Mouse (Mus musculus): ENCODE measurements around the gene Adam8. TPM values are rescaled to one million over a fixed set of nuclear protein-coding genes. Genes with fewer than 3 reads are reported as not detected.

Gene Adam8
- 0.11 TPM for polyA plus RNA-seq (2014; fragmentation: Illumina TruSeq; extraction: RNeasy Lipid Tissue Mini Kit (QIAGEN cat#74804); ENCODE audit: low replicate concordance)

DNA sequence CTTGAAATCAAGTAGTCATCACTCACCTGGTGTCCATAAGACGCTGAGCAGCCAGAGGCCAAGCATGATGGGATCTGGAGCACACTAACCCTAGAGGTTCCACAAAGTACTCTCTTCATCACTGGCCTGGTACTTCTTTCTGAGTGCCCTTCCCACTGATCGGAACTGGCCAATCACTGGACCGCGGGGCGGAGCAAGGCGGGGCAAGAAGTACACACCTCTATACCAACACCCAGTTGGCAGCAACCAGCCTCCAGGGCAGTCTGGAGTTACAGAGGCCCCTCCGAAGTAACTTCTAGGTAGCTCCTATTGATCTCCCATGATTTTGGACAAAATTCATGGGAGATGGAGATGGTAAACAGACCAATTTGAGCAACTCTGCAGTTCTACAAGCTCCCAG lies at the start of gene Adam8:
Gene Adam8, minus strand, starts transcription at position 157 of the 400 bp plus-strand sequence.

DNA sequence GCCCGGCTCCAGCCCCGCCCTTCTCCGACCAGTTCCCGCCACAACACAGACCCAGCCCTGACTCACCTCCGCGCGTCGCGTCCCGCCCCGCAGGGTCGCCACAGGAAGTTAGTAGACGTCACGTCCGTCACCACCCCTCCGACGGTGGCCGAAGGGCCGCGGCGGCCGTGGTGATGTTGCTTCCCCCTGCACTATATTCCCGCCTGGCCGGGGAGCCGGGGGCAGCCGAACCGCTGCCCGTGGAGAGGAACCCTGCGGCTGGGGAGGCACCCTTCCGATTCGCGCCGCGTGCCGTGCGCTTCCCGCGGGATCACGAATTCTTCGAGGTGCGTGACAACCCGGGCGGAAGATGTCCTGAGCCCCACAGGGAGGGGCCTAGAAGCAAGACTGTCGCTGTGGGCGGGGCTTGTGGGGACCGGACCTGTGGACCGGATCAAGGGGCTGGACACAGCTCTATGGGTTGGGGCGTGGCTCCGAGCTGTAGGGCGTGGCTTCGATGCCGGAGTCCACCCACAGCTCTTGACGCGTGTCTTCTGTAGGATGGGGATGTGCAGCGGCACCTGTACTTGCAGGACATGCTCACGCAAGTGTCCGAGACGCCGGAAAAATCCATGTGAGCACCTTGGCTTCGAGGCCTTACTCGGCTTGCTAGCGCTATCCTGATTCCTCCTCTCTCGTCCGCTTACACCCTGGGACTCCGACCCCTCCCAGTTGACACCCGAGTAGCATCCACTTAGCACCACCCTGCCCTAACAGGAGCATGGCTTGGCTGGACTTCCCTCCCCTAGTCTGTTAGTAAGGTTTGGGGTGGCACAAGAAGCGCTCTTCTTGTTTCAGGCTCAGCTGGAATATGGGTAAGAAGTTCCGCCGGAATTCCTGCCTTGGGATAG lies 44.2 kb upstream of the Adam8 start, which contains the start of the genes Zfp511 and Tubgcp2:
Gene Zfp511, plus strand, starts transcription at position 111 of the 890 bp plus-strand sequence.
Gene Tubgcp2, minus strand, starts transcription at position 389 of the 890 bp plus-strand sequence.

DNA sequence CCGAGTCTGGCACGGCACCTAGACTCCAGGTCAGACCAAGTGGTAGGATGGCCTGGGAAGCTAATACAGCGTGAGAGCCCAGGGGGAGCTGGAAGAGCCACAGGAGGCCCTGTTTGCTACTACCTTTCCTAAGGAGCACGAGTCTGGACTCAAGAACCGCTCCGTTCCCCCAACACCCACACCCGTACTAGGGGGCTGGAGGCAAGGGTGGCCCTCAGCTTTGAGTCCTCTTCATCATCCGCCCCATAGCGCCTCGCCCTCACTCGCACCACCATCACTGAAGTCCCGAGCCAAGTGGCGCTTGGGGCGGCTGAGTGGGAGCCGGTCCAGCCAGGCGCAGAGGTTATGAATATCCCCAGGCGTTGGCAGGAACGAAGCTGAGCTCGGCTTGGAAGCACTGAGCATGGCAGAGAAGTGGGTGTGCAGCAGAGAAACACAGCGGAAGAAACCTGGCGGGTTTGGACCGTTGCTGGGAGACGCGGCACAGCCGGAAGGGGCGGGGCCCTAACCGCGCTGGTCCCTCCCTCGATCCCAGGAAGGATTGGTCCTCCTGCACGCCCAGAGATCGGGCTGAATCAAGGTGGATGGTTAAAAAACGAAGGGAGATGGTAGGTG lies 14.0 kb downstream of the Adam8 start, which contains the start of gene 6430531B16Rik:
Gene 6430531B16Rik, minus strand, starts transcription at position 478 of the 615 bp plus-strand sequence.

DNA sequence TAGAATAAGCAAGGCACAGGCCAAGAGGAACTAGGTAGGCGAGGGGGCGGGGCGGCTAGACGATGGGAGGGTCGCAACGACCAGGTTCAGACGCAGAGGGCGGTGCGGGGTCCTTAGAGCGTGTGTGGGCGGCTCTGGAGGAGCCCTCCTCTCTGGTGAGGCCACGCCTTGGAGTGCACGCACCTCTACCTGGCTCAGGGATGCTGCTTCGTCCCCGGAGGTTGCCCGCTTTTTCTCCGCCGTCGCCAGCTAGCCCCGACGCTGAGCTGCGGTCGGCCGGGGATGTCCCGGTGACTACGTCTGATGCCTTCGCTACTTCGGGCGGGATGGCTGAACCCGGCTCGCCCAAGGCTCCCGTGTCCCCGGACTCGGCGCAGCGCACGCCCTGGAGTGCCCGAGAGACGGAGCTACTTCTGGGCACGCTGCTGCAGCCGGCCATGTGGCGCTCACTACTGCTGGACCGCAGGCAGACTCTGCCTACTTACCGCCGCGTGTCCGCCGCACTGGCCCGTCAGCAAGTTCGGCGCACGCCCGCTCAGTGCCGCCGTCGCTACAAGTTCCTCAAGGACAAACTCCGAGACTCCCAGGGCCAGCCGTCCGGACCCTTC lies 48.6 kb downstream of the Adam8 start, which contains the start of gene Utf1:
Gene Utf1, plus strand, starts transcription at position 116 of the 608 bp plus-strand sequence.

Other genes starting within 250 kb of the Adam8 start
- gene Adgra1, start 158.4 kb downstream of the Adam8 start, polyA plus RNA-seq (2014; fragmentation: Illumina TruSeq; extraction: RNeasy Lipid Tissue Mini Kit (QIAGEN cat#74804); ENCODE audit: low replicate concordance), result not detected
- gene Kndc1, start 97.9 kb downstream of the Adam8 start, polyA plus RNA-seq (2014; fragmentation: Illumina TruSeq; extraction: RNeasy Lipid Tissue Mini Kit (QIAGEN cat#74804); ENCODE audit: low replicate concordance), result 0.11 TPM
- gene Utf1, start 48.8 kb downstream of the Adam8 start, polyA plus RNA-seq (2014; fragmentation: Illumina TruSeq; extraction: RNeasy Lipid Tissue Mini Kit (QIAGEN cat#74804); ENCODE audit: low replicate concordance), result not detected
- gene 6430531B16Rik, start 13.8 kb downstream of the Adam8 start, polyA plus RNA-seq (2014; fragmentation: Illumina TruSeq; extraction: RNeasy Lipid Tissue Mini Kit (QIAGEN cat#74804); ENCODE audit: low replicate concordance), result not detected
- gene Zfp511, start 43.8 kb upstream of the Adam8 start, polyA plus RNA-seq (2014; fragmentation: Illumina TruSeq; extraction: RNeasy Lipid Tissue Mini Kit (QIAGEN cat#74804); ENCODE audit: low replicate concordance), result 7.8 TPM
- gene Tubgcp2, start 44.1 kb upstream of the Adam8 start, polyA plus RNA-seq (2014; fragmentation: Illumina TruSeq; extraction: RNeasy Lipid Tissue Mini Kit (QIAGEN cat#74804); ENCODE audit: low replicate concordance), result 4.9 TPM
- not detected for gene Msx3, start 56.5 kb upstream of the Adam8 start, polyA plus RNA-seq (2014; fragmentation: Illumina TruSeq; extraction: RNeasy Lipid Tissue Mini Kit (QIAGEN cat#74804); ENCODE audit: low replicate concordance)
- gene Caly, start 90.0 kb upstream of the Adam8 start, polyA plus RNA-seq (2014; fragmentation: Illumina TruSeq; extraction: RNeasy Lipid Tissue Mini Kit (QIAGEN cat#74804); ENCODE audit: low replicate concordance), result not detected
- 108 TPM for gene Prap1, start 100.8 kb upstream of the Adam8 start, polyA plus RNA-seq (2014; fragmentation: Illumina TruSeq; extraction: RNeasy Lipid Tissue Mini Kit (QIAGEN cat#74804); ENCODE audit: low replicate concordance)
- 54.7 TPM for gene Fuom, start 109.9 kb upstream of the Adam8 start, polyA plus RNA-seq (2014; fragmentation: Illumina TruSeq; extraction: RNeasy Lipid Tissue Mini Kit (QIAGEN cat#74804); ENCODE audit: low replicate concordance)
- 2.9 TPM for gene Paox, start 123.2 kb upstream of the Adam8 start, polyA plus RNA-seq (2014; fragmentation: Illumina TruSeq; extraction: RNeasy Lipid Tissue Mini Kit (QIAGEN cat#74804); ENCODE audit: low replicate concordance)
- gene Echs1, start 123.9 kb upstream of the Adam8 start, polyA plus RNA-seq (2014; fragmentation: Illumina TruSeq; extraction: RNeasy Lipid Tissue Mini Kit (QIAGEN cat#74804); ENCODE audit: low replicate concordance), result 65.0 TPM
- gene Mtg1, start 145.0 kb upstream of the Adam8 start, polyA plus RNA-seq (2014; fragmentation: Illumina TruSeq; extraction: RNeasy Lipid Tissue Mini Kit (QIAGEN cat#74804); ENCODE audit: low replicate concordance), result 1.1 TPM
- gene Sprn, start 162.3 kb upstream of the Adam8 start, polyA plus RNA-seq (2014; fragmentation: Illumina TruSeq; extraction: RNeasy Lipid Tissue Mini Kit (QIAGEN cat#74804); ENCODE audit: low replicate concordance), result 0.11 TPM
- gene Olfr522, start 172.2 kb upstream of the Adam8 start, polyA plus RNA-seq (2014; fragmentation: Illumina TruSeq; extraction: RNeasy Lipid Tissue Mini Kit (QIAGEN cat#74804); ENCODE audit: low replicate concordance), result not detected
- gene Olfr523, start 180.7 kb upstream of the Adam8 start, polyA plus RNA-seq (2014; fragmentation: Illumina TruSeq; extraction: RNeasy Lipid Tissue Mini Kit (QIAGEN cat#74804); ENCODE audit: low replicate concordance), result not detected
- not detected for gene Olfr524, start 213.4 kb upstream of the Adam8 start, polyA plus RNA-seq (2014; fragmentation: Illumina TruSeq; extraction: RNeasy Lipid Tissue Mini Kit (QIAGEN cat#74804); ENCODE audit: low replicate concordance)
- gene Cd163l1, start 225.7 kb upstream of the Adam8 start, polyA plus RNA-seq (2014; fragmentation: Illumina TruSeq; extraction: RNeasy Lipid Tissue Mini Kit (QIAGEN cat#74804); ENCODE audit: low replicate concordance), result not detected